Mouse (Mus musculus) heart, adult 2 months (tissue): Measurements from ENCODE around the gene Myof.

Experiments
- CTCF ChIP-seq: fragments of 200-600 bp; IDR thresholded peaks from 2 replicates; pipeline ENCODE4 v1.8.1; 2022; ENCODE audit warnings: antibody characterized with exemption, mild to moderate bottlenecking, moderate library complexity
- EP300 ChIP-seq: fragments of 200-500 bp; IDR thresholded peaks from 2 replicates; pipeline ENCODE4 v1.6.1; 2011; ENCODE audit warnings: low read depth, low read length, control low read depth; ENCODE audit not compliant: insufficient read depth
- POLR2A ChIP-seq: fragments of 200-500 bp; IDR thresholded peaks from 2 replicates; pipeline ENCODE4 v1.6.1; 2011; ENCODE audit warnings: mild to moderate bottlenecking, low read depth, low read length, control low read depth; ENCODE audit not compliant: insufficient read depth

DNA sequence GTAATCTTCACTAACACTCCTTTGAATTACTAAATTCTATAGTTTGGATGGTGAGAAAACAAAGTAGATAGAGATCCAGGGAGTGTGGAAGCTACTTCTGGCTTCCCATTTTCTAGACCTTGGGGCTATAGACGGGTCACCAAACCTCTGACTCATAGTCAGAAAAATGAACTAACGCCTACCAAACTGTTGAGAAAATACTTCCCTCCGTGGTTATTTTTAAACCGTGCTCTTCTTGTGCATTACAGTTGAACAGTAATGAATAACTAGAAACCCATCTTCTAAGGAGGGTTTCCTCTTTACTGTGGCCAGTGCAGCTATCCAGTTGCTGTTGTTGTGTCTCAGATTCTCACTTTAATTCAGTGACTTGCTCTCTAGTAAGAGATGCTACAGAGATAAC, 20.7 kb downstream of the Myof start:
- TF ChIP-seq POLR2A, result no peak
- no peak for TF ChIP-seq CTCF
- no peak for TF ChIP-seq EP300
